Mouse (Mus musculus) layer of hippocampus, adult 11-12 months (tissue): ENCODE results near the gene Rab3d.
A peak's percentile ranks its signal among the peaks of the same experiment; 100 is the strongest.

Experiments used
- DNase-seq: peaks from one replicate; pipeline ENCODE4 v3.0.0; 2022; ENCODE audit warnings: low spot score

Rab3d gene

DNA sequence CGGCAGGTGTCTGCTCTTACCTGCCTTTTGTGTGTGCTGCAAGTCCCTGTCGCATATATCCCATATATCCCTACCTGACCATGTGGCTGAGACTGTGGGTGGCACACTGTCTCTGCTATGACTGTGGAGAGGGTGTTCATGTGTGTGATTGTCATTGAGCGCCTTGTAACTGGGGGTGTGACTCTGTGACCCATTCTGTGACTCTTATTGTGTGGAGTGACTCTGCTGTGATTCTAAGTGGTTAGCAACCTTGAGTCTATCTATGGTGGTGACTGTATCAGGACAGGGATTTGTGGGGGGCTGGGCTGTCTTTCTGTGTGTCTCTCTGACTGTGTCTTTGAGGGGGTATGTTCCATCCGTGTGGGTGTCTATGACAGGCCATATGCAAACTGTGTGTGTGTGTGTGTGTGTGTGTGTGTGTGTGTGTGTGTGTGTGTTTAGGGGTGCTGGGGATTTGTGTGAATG lies 19.8 kb upstream of the Rab3d start:
- DNase-seq, result no peak

DNA sequence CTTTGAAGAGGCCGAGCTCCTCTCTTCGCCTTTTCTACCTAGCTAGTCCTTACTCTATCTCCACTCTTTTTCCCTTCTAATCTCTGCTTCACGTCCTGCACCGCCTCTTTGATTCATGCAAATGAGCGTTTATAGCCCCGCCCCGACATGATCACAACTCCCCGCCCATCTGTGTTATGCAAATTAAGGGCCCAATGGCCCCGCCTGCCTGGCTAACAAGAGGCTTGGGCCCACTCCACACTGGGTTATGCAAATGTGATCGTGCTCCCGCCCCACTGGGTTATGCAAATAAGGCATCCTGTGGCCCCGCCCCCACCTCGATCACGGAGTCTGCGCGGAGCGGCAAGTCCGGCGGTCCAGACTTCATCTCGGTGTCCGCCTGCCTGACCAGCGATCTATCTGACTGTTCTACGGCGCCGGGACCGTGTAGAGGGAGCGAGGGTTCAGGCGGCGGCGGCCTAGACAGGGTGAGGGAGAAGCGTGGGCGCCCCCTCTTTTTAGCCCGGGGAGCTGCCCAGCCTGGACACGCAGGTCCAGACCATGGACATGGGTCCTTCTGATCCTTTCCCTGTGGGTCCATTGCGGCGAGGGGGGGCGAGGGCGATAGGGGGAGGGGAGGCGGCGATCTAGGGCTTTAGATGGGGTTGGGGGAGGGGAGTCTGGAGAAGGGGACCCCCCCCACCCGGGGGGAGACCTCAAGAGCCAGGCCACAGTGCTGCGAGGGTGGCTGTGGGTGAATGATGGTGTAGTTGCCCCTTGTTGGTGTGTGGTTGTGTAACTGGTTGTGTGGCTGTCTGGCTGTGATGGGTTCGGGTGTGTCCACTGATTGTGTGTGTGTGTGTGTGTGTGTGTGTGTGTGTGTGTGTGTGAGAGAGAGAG lies 18.9 kb upstream of the Rab3d start, which contains the start of gene Plppr2:
Gene Plppr2 (plus strand): TSS at position 342 of the 879 bp plus-strand sequence.
- peak; percentile 98 for DNase-seq

DNA sequence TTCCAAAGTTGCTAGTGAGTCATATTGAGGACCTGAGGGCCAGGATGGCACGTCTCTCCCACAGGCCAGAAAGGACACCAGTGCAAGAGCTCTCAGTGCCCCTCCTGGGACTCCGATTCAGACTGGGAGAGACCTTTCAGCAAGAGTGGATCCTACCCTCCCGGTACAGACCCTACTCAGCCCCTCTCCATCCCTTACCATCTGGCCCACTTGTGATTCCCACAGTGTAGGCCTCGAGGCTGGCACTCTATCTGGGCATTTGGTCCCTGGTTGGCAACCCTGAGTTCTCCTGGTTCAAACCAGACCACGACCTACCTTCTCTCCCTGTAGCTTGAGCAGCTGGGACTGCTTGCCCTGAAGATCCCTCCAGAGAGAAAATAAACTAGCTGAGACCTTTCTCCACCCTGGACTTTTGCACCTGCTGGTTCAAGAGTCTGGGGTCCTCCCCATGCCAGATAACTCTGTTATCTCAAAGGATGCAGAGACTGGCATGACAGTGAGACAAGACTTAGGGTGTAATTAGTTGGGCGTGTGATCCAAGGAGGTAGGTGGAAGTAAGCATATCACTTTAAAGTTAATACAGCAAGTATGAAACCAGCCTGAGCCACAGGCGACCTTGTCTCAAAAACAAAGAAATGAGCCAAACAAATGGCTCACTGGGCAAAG lies 17.6 kb upstream of the Rab3d start:
- no peak for DNase-seq

DNA sequence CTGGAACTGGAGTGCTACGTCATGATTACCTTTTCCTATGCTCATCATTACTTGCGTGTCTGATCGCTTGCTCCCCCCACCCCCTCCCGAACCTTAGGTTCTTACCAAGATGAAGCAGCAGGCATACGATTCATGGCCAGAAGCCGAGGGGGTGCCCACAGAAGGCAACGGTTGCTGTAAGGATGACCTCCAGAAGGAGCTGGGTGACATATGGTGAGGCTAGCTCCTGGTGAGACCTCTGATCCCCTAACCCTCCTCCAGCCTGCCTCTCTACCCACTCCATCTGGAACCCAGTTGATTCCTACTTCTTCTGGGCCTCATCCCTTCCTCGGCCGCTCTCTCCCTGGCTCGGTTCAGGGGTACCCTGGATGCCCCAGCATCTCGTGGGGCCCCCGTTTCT lies 16.0 kb upstream of the Rab3d start:
- no peak for DNase-seq

DNA sequence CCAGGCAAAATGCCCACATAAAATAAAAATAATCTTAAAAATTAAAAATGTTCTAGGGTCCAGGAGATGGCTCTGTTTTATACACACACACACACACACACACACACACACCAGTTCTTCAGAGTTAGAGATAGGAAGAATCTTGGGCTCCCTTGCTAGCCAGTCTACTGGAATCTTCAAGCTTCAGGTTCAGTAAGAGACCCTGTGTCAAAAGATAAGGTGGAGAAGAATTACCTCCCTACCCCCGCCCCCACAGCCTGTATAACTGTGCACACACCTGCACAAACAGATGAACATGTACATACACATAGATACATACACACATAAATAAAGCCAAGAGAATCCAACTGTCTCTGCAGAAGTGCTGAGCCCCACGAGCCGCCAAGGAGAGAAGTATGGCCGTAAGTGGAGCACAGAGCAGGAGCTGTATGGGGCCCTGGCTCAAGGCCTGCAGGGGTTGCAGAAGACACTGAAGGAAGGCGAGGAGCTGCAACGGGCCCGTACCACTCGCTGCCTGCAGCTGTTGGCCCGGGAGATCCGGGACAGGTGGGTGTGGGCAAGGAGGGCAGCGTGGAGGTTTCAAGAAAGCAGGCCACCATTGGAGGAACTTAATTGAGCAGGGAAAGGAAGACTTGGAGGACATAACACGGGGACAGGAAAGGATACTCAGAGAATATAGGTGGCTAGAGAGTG lies 14.6 kb upstream of the Rab3d start:
- DNase-seq, result no peak

DNA sequence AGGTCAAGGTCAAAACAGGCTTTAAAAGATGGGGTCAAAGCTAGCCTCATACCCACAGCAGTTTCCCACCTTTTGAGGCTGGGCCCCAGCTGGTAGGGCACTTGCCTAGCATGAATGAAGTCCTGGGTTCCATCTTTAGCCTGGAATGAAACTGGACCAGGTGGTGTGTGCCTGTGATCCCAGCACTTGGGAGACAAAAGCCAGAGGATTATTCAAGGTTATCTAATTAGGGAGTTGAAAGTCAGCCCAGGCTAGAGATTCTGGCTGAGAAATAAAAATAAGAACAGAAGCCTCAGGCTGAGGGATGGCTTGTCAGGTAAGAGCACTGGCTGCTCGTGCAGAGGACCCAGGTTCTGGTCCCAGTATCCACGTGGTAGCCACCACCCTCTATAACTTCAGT lies 14.0 kb upstream of the Rab3d start:
- no peak for DNase-seq

DNA sequence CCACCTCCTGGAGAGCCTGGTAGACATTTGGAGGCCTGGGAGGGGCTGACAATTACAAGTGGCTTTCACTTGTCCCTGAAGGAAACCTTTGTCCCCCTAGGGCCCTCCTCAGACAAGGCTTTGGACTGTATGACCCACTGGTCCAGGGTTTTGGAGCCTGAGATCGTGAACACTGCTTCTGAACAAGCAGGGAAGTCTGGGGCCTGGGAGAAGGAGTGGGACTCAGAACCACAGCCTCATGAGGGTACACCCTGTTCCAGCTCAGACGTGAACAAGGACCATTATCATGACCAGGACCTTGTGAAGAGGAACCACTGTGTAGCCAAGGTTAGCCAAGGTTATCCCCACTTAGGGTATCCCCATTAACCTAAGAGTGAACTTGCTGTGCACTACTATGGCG lies 11.2 kb upstream of the Rab3d start:
- DNase-seq, result no peak

DNA sequence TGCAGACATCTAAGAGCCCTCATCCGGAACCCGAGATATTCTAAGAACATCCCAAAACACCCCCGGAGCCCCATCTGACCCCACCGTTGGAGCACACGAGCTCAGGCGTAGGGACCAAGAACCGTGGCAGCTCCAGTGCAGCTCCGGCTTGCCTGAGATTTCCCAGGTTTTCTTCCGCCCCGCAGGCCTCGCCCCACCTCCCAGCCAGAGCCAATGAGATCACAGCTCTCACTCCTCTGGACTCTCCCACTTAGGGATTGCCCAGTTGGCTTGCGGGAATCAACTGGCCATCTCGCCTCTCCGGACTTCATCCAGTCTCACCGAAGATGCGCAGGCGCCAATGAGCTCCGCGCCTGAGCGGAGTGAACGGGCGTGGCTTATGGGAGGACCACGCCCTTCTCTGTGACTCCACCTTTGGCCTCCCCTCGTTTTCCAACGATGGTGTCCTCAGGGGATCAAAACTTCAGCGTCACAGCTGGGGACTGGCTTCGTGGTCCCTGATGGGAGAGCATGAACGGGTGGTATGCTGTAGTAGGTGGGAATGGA lies 9.3 kb upstream of the Rab3d start, which contains the start of the genes Ccdc159 and Tmem205:
Gene Ccdc159 (plus strand): TSS at position 264 of the 546 bp plus-strand sequence.
Gene Tmem205 (minus strand): TSS at position 349 of the 546 bp plus-strand sequence.
- peak; percentile 94 for DNase-seq

DNA sequence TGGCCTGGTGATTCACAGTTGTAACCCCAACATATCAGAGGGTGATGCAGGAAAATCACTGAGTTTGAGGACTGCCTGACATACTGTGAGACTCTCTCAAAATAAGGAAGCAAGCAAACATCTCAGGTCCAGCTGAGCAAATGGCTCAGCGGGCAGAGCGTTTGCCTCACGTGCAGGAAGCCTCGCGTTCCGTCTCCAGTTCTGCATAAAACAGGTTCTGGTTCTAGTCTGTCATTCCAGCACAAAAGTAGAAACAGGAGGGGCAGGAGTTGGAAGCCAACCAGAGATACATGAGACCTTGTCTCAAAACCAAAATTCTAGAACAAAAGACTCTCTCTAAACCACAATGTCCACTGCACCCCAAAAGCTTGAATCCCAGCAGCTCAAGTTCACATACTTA lies 8.8 kb upstream of the Rab3d start:
- DNase-seq, result no peak

DNA sequence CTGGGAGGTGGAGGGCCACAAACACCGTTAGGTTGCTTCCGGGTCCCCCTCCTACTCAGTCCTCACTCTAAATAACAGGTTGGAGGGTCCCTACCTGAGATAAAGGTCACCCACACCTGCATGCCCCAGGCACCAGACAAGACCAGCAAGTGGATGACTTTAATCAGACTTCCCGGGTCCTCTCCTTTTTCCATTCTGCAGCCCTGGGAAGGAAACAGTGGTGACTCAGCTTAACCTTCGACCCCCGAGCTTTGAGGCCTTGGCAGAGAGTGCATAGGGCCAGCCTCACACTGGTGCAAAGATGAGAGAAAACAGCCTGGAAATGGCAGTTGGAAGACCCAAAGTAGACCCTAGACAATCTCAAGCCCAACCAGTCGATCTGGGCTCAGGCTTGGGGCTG lies 8.2 kb upstream of the Rab3d start:
- no peak for DNase-seq

DNA sequence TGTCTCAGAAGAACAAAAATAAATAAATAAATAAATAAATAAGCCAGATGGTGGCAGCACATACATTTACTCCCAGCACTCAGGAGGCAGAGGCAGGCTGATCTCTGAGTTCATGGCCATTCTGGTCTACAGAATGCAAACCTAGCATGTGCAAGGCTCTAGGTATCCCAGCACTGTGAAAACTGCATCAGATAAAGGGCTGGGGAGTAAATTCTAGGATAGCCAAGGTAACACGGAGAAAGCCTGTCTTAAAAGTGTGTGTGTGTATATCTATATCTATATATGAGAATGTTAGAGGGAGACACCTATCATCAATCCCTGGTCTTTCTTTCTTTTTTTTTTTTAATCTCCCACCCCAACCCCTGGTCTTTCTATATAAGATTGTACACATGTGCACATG lies 7.5 kb upstream of the Rab3d start:
- no peak for DNase-seq

DNA sequence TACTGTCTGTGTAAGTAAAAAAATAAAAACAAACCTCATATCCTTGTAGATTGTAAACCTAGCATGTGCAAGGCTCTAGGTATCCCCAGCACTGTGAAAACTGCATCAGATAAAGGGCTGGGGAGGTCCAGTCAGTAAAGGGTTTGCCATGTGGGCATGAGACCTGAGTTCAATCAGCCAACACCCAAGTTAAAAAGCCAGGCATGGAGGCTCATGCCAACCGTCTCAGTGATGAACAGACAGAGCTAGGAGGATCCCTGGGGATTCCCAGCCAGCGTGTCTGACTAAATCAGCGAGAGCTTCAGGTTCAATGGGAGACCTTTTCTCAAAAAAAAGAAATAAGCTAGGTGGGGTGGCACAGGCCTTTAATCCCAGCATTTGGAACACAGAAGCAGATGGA lies 7.0 kb upstream of the Rab3d start:
- DNase-seq, result no peak

DNA sequence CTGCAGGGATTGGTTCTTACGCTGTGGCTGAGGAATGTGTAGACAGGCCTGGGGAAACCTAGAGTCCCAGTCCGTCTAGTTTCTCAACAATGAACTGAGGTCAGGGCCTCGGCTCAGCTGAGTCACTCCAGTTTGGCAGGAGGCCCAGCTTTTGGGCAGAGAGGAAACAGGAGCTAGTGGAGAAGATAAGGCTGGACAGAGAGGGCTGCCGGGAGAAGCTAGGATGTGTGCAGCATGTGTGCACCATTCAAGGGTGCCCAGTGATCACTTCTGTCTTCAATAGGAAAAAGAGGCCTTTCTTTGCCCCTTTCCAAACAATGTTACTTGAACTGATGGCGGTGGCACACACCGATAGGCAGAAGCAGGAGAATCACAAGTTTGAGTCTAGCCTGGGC lies 6.1 kb upstream of the Rab3d start:
- DNase-seq, result peak; percentile 50

DNA sequence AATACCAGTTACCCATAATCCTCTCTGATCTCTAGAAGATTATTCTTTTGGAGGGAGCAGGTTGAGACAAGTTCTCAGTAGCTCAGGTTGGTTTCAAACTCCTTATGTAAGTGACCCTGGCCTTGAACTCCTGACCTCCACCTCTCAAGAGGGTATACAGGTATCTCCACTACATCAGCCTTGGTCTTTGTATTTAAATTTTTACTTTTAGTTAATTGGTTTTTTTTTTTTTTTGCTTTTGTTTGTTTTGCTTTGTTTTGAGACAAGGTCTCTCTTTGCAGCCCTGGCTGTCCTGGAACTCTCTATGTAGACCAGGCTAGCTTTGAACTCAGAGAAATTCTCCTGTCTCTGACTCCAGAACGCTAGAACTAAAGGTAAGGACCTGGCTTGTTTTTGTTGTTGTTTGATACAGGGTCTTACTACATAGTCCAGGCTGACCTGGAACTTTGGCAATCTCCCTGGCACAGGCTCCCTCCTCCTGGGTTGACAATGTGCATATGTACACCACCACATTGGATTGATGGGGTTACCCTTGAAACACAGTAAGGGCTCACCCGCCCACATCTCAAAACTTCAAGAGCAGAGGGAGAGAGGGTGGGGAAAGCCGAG lies 5.6 kb upstream of the Rab3d start:
- DNase-seq, result no peak

DNA sequence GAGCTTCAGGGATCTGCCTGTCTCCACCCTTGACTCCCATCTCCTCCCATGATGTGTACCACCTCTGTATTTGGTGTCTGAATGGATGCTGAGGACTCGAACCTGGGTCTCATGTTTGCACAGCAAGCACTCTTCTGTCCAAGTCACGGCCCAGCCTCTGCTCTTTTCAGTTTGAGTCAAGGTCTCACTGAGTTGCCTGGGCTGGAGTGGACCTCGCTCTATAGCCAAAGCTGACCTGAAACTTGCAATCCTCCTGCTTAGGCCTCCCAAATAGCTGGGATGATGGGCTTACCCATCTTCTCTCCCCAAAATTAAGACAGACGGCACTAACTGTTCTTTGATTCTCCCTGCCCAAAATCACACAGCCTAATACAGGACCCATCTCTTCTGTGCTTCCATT lies 5.0 kb upstream of the Rab3d start:
- DNase-seq, result no peak

DNA sequence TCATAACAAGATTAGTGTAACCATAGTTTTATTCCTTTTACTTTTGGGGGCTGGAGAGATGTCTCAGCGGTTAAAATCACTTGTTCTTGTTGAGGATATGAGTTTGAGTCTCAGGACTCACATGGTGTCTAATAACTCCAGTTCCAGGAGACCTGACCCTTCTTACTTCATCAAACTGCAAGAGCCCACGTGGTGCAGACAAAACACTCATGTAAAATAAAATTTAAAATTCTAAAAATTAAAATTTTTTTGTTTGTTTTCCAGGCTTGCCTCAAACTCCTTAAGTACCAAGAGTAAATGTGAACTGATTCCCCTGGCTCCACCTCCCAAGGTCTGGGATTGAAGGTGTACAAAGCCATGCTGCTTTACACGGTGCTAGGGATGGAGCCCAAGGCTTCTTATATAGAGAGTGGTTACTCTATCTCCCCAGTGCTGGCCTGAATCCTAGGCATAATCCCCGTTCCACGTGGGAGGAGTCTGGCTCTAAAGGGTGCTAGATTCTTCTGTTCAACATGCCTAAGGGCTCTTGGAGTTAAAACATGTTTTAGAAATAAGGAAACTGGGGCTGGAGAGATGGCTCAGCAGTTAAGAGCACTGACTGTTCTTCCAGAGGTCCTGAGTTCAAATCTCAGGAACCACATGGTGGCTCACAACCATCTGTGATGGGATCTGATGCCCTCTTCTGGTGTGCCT lies 846 bp upstream of the Rab3d start:
- no peak for DNase-seq

DNA sequence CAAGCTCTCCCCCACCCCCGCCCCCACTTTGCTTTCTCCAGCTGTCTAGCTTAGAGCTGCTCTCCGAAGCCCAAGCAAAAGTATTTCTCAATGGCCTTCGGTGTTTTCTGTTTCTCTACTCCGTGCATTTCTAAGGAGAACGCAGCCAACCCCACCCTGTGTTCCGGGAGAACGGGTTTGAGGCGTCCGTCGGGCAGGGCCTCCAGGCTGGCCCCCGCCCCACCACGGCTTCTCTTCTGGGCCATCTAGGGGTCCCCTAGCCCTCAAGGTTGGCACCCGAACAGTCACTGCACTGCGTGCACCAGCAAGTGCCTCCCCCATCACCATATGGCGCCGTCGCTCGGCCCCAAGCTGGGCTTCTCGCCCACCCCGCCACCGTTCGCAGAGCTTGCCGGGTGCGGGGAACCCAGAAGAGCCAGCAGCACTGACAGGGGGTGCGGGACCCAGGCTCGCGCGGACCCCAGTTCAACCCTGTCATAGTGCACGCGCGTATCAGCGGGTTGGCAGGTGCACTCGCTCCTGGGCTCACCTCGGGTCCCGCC lies 428 bp downstream of the Rab3d start:
- peak; percentile 80 for DNase-seq

DNA sequence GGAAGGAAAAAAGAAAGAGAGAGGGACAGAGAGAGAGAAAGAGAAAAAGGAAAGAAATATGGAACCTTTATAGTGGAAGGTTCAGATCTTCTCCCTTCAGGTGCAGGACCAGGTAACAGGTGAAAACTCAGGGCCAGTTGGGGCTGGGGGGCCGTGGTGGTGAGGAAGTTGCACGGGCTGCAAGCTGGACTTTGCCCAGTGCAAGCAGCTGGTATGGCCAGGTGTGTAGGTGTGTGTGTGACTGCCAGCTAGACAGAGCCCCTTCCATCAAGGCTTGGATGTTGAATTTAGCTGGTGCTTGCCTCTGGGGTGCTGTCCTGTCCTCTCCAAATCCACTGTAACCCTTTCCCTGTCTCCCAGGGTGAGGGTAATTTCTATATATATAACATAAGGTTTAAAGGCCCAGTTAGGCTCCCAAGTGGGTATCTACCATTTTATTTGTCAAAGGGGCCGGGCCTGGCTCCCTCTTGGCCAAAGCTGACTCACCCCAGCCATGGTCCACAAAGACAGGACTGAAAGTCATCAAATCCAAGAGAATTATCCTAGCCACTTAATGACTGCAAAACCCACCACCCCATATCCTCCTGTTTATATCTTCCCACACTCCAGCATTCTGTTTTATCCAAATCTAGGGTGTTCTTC lies 1.0 kb downstream of the Rab3d start:
- peak; percentile 28 for DNase-seq

DNA sequence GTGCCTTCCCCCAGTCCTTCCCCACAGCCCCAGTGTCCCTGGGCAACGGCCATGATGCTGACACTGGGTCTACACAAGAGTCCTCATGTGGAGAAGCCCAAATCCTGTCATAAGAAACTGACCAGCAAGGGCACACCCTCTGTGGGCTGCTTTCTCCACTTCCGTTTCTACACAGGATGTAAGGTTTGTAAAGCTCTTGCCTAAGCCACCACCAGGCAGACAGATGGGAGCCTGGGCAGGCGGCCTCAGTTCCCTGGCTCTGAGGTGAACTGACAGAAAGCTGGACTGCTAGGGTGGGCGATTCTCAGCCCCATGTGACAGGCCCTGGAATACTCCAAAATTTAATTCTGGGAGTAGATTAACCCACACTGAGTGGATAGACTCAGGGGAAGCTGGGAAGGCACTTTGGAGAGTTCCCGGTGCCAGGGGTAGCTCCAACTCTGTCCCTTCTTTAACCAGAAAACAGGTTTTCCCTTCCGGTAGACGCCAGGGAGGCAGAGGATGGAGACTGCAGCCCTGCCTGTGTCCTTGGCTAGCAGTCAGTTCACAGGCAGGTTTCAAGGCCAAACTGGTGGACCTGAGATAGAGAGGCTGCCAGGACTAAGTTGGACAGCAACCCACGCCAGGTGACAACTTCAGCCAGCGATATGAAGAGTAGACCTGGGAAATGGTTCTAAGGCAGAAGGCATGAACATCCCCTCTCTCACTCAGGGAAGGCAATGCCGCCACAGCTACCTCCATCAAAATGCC lies 8.3 kb downstream of the Rab3d start:
- DNase-seq, result no peak

DNA sequence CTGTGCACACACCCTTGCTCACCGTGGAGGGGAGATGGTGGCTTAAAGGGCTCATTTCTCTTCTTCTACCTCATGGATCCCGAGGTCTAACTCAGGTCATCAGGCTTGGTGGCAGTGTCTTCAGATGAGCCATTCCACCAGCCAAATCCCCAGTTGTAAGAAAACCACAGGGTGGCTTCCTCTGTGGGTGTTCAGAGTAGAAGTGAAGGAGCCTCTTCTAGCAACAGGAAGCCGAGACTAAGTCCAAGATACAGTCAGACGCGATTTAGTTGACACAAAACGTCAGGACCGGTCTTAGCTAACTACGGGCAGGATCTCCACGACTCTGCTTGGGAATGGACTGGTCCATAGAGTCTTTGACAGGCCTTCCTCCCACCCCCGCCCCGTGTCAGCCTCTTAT lies 9.8 kb downstream of the Rab3d start:
- DNase-seq, result no peak
